Mouse (Mus musculus) cerebellum, adult 11 months (tissue): ENCODE measurements around the gene Socs3.

Source experiments
- DNase-seq: peaks from one replicate; pipeline ENCODE4 v3.0.0; 2022

Gene Socs3

DNA sequence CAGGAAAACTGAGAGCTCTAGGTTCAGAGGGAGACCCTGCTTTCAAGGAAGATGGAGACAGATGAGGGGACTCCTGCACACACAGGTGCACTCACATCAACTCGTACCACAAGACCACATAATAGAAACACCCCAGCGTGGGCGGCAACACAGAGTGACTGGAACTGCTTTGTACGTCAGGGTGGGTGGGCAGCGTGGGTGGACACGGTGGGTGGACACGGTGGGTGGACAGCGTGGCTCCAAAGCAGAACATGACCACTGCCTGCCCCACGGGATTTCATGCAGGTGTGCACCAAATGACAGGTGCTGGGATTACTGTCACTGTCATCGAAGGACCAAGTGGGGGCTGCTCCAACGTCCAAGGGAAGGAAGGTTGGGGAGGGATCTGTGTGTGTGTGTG is 51.3 kb downstream of the Socs3 start:
- no peak for DNase-seq
